Mouse (Mus musculus): Measurements from ENCODE around the gene Cela2a. TPM values are rescaled to one million over a fixed set of nuclear protein-coding genes. Genes with fewer than 3 reads are reported as not detected.
A peak's percentile ranks its signal among the peaks of the same experiment; 100 is the strongest.

The Cela2a gene
- polyA plus RNA-seq, 1 experiment = 0.18 TPM

DNA sequence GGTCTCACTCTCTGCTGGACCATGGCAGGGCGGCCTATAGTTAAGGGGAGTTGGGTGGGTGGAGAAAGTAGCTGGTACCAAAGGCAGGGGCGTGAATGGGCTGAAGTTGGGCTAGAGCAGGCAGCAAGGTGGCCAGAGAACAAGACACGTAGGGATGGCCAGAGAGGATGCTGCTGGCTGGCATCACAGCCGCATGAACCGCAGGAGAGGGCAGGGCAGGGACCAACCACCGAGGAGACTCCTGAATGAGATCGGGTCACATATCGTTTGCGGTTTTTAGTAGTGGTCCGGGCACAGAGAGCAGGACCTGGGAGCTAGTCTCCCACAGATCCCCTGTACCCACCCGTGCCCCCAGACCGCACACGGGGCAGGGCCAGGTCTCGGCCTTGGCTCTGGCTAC lies 33.4 kb upstream of the Cela2a start:
- DNase-seq (ENCODE audit: extremely low spot score in 1 of 2, low spot score in 1 of 2) = no peak

DNA sequence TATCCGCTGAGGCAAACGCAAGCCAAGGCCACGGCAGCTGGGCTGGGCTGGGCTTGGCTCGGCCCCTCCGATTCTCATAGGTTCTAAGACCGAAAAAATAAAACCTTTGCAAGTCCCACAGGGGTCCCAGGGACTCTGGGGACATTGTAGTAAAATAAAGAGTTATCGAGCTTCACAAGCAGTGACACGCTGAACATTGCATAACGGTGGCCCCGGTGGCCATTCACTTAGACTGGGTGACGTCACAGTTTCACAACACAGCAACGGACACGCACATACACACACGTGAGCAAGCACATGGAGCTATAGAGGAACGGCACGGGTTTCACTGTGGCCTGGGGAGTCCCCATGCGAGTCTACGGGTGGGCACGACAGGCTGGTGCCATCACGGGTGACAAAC lies 32.5 kb upstream of the Cela2a start:
- DNase-seq (ENCODE audit: extremely low spot score in 1 of 2, low spot score in 1 of 2) = no peak

- peak; percentile 79 to 94 for DNase-seq (ENCODE audit: extremely low spot score in 1 of 2, low spot score in 1 of 2)
Measured at GRCm38 (mm10) chr4:141857422-141857930, 31.5 kb upstream of the Cela2a start.

DNA sequence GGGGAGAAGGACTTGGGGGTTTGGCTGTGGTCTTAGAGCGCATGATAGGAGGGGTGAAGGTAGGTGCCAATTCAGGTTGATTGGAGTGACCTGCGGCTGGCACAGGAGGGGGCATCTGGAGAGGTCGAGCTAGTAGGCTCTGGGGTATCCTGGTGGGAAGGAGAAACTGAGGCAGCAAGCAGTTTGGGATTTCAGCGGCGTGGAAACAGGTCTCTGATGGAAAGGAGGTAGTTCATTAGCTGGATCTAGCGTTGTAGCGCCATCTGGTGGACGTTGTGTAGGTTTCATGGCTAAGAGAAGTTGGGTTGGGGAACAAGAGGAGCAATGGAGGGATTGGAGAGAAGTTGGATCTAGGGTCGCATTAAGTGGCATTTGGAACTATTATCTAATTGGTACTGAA lies 27.5 kb upstream of the Cela2a start:
- peak in 1 of 2 experiments; percentile 79 for DNase-seq (ENCODE audit: extremely low spot score in 1 of 2, low spot score in 1 of 2)

DNA sequence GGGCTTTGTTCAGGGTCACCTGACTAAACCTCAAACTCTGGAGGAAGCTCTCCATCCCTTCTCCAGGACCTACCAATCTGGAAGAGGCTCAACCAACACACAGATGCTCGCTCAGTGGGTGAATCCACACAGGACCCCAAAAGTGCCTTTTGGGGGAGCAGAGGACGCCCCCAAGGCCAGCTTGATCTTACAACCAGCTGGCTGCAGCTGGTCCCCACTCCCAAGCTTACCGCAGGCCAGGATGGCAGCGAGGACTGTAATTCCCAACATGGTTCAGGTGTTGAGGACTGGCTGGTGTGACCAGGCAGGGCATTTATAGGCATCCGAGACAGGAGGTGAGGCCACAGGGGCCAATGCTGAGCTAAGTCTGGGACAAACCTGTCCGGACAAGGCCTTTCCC lies 20.0 kb upstream of the Cela2a start, which contains the start of gene Ctrc:
Ctrc (minus strand) TSS at position 361 of the 400 bp plus-strand sequence.
- DNase-seq (ENCODE audit: extremely low spot score in 1 of 2, low spot score in 1 of 2) = no peak

GRCm38 (mm10) chr4:141834536-141835095 lies 8.7 kb upstream of the Cela2a start:
- DNase-seq (ENCODE audit: extremely low spot score in 1 of 2, low spot score in 1 of 2) = no peak

GRCm38 (mm10) chr4:141833911-141834310 lies 8.0 kb upstream of the Cela2a start:
- peak; percentile 44 to 68 for DNase-seq (ENCODE audit: extremely low spot score in 1 of 2, low spot score in 1 of 2)

DNA sequence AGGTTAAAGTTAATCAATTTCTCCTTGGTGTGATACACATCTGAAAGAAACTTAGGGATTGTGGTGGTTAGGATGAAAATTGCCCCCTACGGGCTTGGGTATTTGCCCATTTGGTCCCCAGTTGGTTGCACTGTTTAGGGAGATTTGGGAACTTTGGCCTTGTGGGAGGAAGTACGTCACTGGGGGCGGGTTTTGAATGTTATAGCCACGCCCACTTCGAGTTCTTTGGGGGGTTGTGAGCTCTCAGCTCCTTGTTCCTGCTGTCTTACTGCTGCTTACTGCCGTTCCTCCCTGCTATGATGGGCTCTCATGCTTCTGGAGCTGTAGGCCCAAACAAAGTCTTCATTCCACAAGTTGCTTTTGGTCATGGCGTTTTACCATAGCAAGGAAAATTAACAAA lies 5.4 kb upstream of the Cela2a start:
- no peak for DNase-seq (ENCODE audit: extremely low spot score in 1 of 2, low spot score in 1 of 2)

DNA sequence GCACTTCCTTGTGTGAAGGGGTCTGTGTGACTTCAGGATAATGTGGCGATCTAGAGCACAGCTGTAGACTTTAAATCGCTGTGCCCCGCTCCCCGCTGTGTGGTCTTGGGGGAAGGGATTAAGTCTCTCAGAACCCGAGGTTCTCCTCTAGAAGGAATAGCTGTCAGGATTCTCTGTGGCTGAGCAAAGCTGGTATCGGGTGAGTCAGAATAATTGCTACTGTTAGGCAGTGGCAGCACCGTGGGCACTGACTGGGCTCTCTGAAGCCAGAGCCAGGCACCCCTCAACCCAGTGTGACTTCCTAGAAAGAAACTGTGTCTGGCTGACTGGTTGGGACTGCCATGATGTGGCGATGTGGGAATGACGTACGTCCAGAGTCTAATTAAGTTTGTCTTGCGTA lies 4.4 kb upstream of the Cela2a start:
- no peak for DNase-seq (ENCODE audit: extremely low spot score in 1 of 2, low spot score in 1 of 2)

GRCm38 (mm10) chr4:141828177-141828576 lies 2.2 kb upstream of the Cela2a start:
- DNase-seq (ENCODE audit: extremely low spot score in 1 of 2, low spot score in 1 of 2) = no peak

DNA sequence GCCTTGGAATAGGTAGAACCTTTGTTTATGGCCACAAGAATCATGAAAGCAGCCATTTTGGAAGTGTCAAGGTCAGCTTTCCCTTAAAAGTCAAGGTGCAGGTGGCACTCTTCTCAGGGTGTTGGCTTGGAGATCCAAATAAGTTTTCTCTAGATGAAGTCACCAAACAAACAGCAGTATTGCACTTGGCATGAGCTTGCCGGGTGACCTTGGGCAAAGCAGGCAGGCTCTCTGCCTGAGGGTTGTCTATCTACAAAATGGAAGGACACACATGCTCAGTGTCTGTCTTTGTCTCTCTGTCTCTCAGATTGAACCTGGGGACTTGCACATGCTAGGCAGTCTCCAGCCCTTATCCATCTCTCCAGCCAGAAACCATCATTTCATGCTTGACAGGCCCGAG lies 1.4 kb upstream of the Cela2a start:
- no peak for DNase-seq (ENCODE audit: extremely low spot score in 1 of 2, low spot score in 1 of 2)

DNA sequence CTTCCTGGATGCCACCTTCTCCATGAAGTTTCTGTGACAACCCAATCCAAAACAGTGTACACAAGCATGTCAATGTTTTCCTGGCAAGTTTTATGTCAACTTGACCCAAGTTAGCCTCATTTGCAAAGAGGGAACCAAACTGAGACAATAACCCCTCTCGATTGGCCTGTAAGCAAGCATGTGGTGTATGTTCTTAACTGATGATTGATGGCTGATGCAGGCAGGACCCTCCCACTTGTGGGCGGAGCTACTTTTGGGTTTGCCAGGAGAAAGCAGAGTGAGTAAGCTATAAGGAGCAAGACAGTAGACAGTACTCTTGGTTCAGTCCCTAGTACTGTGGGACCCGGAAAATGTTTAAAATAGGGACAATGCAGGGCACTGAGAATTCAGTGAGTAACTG lies 3.0 kb downstream of the Cela2a start:
- DNase-seq (ENCODE audit: extremely low spot score in 1 of 2, low spot score in 1 of 2) = no peak

- no peak for DNase-seq (ENCODE audit: extremely low spot score in 1 of 2, low spot score in 1 of 2)
Measured at GRCm38 (mm10) chr4:141822089-141822488, 3.9 kb downstream of the Cela2a start.

DNA sequence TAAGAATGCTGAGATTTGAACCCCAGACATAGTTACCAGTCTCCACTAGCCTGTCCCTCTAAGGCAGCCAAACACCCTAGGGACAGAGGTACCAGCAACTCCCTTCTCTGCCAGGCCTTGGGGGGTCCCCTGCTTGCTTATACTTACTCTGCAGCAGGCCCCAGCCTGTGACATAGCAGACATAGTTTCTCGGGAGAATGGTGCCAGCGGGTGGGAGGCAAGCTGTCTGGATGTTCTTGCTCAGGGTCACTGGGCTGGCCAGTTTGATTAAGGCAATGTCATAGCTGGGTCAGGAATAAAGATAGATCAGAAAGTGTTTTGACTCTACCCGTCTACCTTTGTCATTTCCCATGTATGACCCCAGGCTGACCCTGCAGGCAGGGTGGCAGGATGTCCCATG lies 4.8 kb downstream of the Cela2a start:
- DNase-seq (ENCODE audit: extremely low spot score in 1 of 2, low spot score in 1 of 2) = no peak

GRCm38 (mm10) chr4:141819316-141819715 lies 6.6 kb downstream of the Cela2a start:
- DNase-seq (ENCODE audit: extremely low spot score in 1 of 2, low spot score in 1 of 2) = no peak

- no peak for DNase-seq (ENCODE audit: extremely low spot score in 1 of 2, low spot score in 1 of 2)
Measured at GRCm38 (mm10) chr4:141818861-141819260, 7.1 kb downstream of the Cela2a start.

- no peak for DNase-seq (ENCODE audit: extremely low spot score in 1 of 2, low spot score in 1 of 2)
Measured at GRCm38 (mm10) chr4:141817706-141818105, 8.3 kb downstream of the Cela2a start.

GRCm38 (mm10) chr4:141816776-141817655 lies 8.9 kb downstream of the Cela2a start:
- DNase-seq (ENCODE audit: extremely low spot score in 1 of 2, low spot score in 1 of 2) = no peak

DNA sequence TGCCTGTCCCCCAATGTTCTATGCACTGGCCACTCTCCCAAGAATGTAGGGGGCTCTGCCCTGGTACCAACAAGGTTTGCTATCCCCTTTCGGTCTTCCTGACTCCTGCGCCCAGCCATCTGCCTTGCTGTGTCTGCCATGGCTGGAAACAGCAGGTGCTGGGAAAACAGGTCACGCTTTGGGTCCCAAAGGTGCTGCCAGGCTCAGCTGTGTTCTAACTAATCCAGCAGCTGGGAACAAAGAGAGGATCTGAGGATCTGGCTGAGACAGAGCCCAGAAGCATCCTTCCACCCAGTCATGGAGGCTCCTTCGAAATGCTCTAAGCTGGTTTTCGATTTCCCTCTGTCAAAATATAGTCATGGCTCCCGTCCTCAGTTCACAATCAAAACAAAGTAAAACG lies 9.7 kb downstream of the Cela2a start:
- DNase-seq (ENCODE audit: extremely low spot score in 1 of 2, low spot score in 1 of 2) = no peak

GRCm38 (mm10) chr4:141811375-141811774 lies 14.6 kb downstream of the Cela2a start:
- DNase-seq (ENCODE audit: extremely low spot score in 1 of 2, low spot score in 1 of 2) = no peak

DNA sequence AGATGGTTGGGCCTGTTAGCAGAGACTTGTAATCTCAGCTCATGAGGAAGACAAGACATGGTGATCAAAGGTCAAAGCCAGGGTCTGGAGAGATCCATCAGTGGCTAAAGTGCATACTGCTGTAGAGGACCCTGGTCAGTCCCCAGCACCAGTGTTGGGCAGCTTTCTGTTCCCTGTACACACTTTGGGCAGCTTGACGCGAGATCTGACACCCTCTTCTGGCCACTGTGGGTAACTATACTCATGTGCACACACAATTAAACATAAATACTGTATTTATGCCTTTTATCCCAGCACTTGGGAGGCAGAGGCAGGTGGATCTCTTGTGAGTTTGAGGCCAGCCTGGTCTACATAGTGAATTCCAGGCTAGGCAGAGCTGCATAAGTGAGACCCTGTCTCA lies 15.0 kb downstream of the Cela2a start:
- no peak for DNase-seq (ENCODE audit: extremely low spot score in 1 of 2, low spot score in 1 of 2)
